Mouse (Mus musculus): ENCODE data around the gene St3gal2.
A peak's percentile ranks its signal among the peaks of the same experiment; 100 is the strongest.

DNA sequence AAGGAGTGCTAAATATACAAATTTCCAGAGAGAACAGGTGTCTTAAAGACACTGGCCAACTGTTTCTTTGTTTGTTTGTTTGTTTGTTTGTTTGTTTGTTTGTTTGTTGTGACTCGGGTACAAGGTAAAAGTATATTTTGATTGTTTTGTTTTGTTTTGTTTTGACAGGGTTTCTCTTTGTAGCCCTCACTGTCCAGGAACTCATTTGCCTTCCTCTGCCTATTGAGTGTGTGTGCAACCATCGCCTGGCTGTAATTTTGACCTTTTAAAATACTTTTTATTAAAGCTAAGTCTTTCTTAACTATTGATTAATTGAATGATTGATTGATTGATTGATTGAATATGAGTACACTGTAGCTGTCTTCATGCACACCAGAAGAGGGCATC is 17.1 kb upstream of the St3gal2 start:
- peak; percentile 8; the same call in 1 of the 2 replicates for TF ChIP-seq CTCF (IDR thresholded peaks at IDR 0.05; ENCODE audit: low read depth)
- no peak for TF ChIP-seq EP300 (IDR thresholded peaks at IDR 0.05; ENCODE audit: low read depth)

Data from liver, embryonic 14.5 days (tissue).